Mouse (Mus musculus) CH12.LX (cell line): ENCODE measurements around the gene Pam16. TPM values are rescaled to one million over a fixed set of nuclear protein-coding genes. Genes with fewer than 3 reads are reported as not detected.

Experiments used
- DNase-seq: peaks from one replicate; pipeline ENCODE4 v3.0.0-alpha.2; 2013; ENCODE audit errors: extremely low read depth
- H3K27ac ChIP-seq: 2 replicates; pipeline ENCODE4 v1.5.1; 2012; ENCODE audit warnings: low read depth, mild to moderate bottlenecking, control low read depth, moderate library complexity; ENCODE audit not compliant: insufficient read depth
- H3K27me3 ChIP-seq: replicated peaks from 2 replicates; pipeline ENCODE3; 2012; ENCODE audit warnings: inconsistent platforms
- H3K36me3 ChIP-seq, 2 experiments: replicated peaks in 1 of 2; 2 replicates each; pipeline versions ENCODE3 to v1.6.1; 2012; ENCODE audit warnings: inconsistent platforms in 1 of 2, low read length in 1 of 2, mild to moderate bottlenecking in 1 of 2, mixed read lengths in 1 of 2, moderate library complexity in 1 of 2; ENCODE audit not compliant: control insufficient read depth in 1 of 2, insufficient read depth in 1 of 2
- H3K4me1 ChIP-seq, 2 experiments: 2 replicates each; pipeline ENCODE4 v1.6.1; 2012; ENCODE audit warnings: inconsistent platforms in 1 of 2, moderate library complexity in 1 of 2; ENCODE audit not compliant: insufficient read depth in 2 of 2, control insufficient read depth in 1 of 2
- H3K4me2 ChIP-seq: 2 replicates; pipeline ENCODE4 v1.6.1; 2012; ENCODE audit warnings: low read depth, mild to moderate bottlenecking, control low read depth; ENCODE audit not compliant: poor library complexity, insufficient read depth, severe bottlenecking
- H3K4me3 ChIP-seq, 3 experiments: fragments of 150-350 bp in 1 of 3; sonication (generic) in 1 of 3; replicated peaks in 1 of 3; 2 replicates each; pipeline versions ENCODE3 to v1.5.1; 2011 to 2012; ENCODE audit warnings: low read depth in 2 of 3, low read length in 2 of 3, mild to moderate bottlenecking in 2 of 3, moderate library complexity in 2 of 3, control low read depth in 1 of 3, improper control_type of control experiment in 1 of 3, inconsistent platforms in 1 of 3, mixed read lengths in 1 of 3; ENCODE audit not compliant: poor library complexity in 1 of 3
- H3K79me2 ChIP-seq: replicated peaks from 2 replicates; pipeline ENCODE4 v1.6.1; 2012; ENCODE audit warnings: mild to moderate bottlenecking, moderate library complexity; ENCODE audit not compliant: control insufficient read depth, poor library complexity, insufficient read depth, severe bottlenecking; ENCODE audit errors: extremely low read depth
- H3K9ac ChIP-seq: 2 replicates; pipeline ENCODE4 v1.6.1; 2012; ENCODE audit warnings: low read depth, mild to moderate bottlenecking, control low read depth, moderate library complexity; ENCODE audit not compliant: insufficient read depth
- H3K9me3 ChIP-seq: replicated peaks from 2 replicates; pipeline ENCODE3; 2012; ENCODE audit warnings: low read length, inconsistent platforms, mixed read lengths
- CTCF ChIP-seq, 2 experiments: IDR thresholded peaks in 1 of 2; conservative IDR thresholded peaks in 1 of 2; 2 replicates each; pipeline ENCODE4 v1.5.1; 2011 to 2012; ENCODE audit warnings: low read depth in 2 of 2, low read length in 2 of 2, improper control_type of control experiment in 1 of 2, inconsistent platforms in 1 of 2, mild to moderate bottlenecking in 1 of 2, moderate library complexity in 1 of 2
- E2F4 ChIP-seq: IDR thresholded peaks from 2 replicates; pipeline ENCODE4 v1.6.1; 2011; ENCODE audit warnings: low read depth, low read length, improper control_type of control experiment; ENCODE audit not compliant: insufficient replicate concordance
- ELF1 ChIP-seq: IDR thresholded peaks from 2 replicates; pipeline ENCODE4 v1.6.1; 2014; ENCODE audit warnings: low read depth, mild to moderate bottlenecking, inconsistent platforms, low read length, improper control_type of control experiment
- GABPA ChIP-seq: IDR thresholded peaks from 2 replicates; pipeline ENCODE4 v1.6.1; 2012; ENCODE audit warnings: low read depth, low read length, improper control_type of control experiment, inconsistent platforms; ENCODE audit not compliant: insufficient replicate concordance
- KAT2A ChIP-seq: IDR thresholded peaks from 2 replicates; pipeline ENCODE4 v1.6.1; 2012; ENCODE audit warnings: low read length, improper control_type of control experiment, inconsistent platforms; ENCODE audit not compliant: insufficient replicate concordance
- NRF1 ChIP-seq: IDR thresholded peaks from 2 replicates; pipeline ENCODE4 v1.6.1; 2014; ENCODE audit warnings: low read depth, mild to moderate bottlenecking, inconsistent platforms, low read length, improper control_type of control experiment, moderate library complexity
- RAD21 ChIP-seq: IDR thresholded peaks from 2 replicates; pipeline ENCODE4 v1.6.1; 2011; ENCODE audit warnings: low read depth, mild to moderate bottlenecking, low read length, improper control_type of control experiment, moderate library complexity
- UBTF ChIP-seq: IDR thresholded peaks from 2 replicates; pipeline ENCODE4 v1.6.1; 2012; ENCODE audit warnings: low read depth, mild to moderate bottlenecking, inconsistent platforms, low read length, improper control_type of control experiment, moderate library complexity
- dilution Hi-C: fragments of 300-500 bp; cut with MboI; formaldehyde crosslinking; loops from 2 replicates; pipeline ENCODE4 v1.14.3; 2020; ENCODE audit warnings: low sequenced_read_pairs; ENCODE audit not compliant: extremely low pct_unique_long_range_greater_than_20kb, extremely low pct_ligation_motif_present
- in situ Hi-C: fragments of 300-500 bp; cut with MboI; formaldehyde crosslinking; loops from 3 replicates; pipeline ENCODE4 v1.14.3; 2019; ENCODE audit warnings: low sequenced_read_pairs, low pct_ligation_motif_present, low pct_unique_long_range_greater_than_20kb, mixed read lengths
- polyA plus RNA-seq: library from polyadenylated mRNA; unstranded; fragments of >175 nt; gene quantifications from 2 replicates; pipeline ENCODE4 v1.2.1, GENCODE M21; 2012; ENCODE audit warnings: low read depth; ENCODE audit not compliant: insufficient read length
- total RNA-seq, 2 experiments: library from RNA; depleted of rRNA; stranded (reverse); fragments of 300-350 nt in 1 of 2; fragments of >200 nt in 1 of 2; gene quantifications; 2 replicates each; pipeline ENCODE4 v1.2.3; 2012 to 2014

The Pam16 gene
- total and polyA plus RNA-seq, 3 experiments: 11.6 to 152 (median 103) TPM

DNA sequence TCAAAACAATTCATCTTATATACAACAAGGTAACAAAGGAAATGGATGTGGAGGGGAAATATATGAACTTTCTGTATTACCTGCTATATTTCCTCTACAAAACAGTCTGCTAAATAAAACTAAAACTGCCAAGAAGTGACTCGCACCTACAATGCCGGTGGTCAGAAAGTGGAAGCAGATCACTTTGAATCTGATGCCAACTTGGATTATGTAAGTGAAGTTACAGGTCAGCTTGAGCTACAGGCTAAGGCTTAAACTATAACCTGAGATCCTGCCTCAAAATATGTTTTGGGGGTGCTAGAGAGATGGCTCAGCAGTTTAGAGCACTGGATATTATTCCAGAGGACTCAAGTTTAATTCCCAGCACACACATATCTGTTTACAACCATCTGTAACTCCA lies 40.9 kb upstream of the Pam16 start:
- H3K9ac ChIP-seq: no peak overlapping the region
- peaks cover 77 to 90% of the 10 kb centered on the region in 2 experiments for H3K36me3 ChIP-seq
- H3K9me3 ChIP-seq: no peaks in the 10 kb centered on the region
- H3K79me2 ChIP-seq: no peaks in the 10 kb centered on the region
- H3K27ac ChIP-seq: no peak overlapping the region
- TF ChIP-seq CTCF (conservative IDR thresholded peaks at IDR 0.05 in 1 of 2, IDR thresholded peaks at IDR 0.05 in 1 of 2; ENCODE audit: low read depth in 2 of 2, low read length in 2 of 2): no peak
- no peak for TF ChIP-seq GABPA
- DNase-seq: no peak
- H3K4me2 ChIP-seq: no peak overlapping the region
- in situ Hi-C loops: no loop called here
- dilution Hi-C loops: no loop called here
- H3K4me3 ChIP-seq: no peak overlapping the region
- H3K4me1 ChIP-seq: peaks cover 0 to 15% of the 10 kb centered on the region in 2 experiments; a peak in 2 of 4 replicates
- H3K27me3 ChIP-seq: no peaks in the 10 kb centered on the region

DNA sequence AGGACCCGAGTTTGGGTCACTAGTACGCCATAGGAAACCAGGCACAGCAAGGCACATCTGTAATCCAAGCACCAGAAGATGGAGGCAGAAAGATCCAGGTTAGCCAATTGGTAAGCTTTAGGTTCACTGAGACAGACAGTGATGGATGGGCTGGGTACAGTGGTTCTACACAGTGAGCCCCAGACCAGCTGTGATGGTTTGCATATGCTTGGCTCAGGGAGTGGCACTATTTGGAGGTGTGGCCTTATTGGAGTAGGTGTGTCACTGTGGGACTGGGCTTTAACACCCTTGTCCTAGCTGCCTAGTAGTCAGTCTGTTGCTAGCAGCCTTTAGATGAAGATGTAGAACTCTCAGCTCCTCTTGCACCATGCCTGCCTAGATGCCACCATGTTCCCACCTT lies 39.0 kb upstream of the Pam16 start:
- H3K9me3 ChIP-seq: no peaks in the 10 kb centered on the region
- H3K27ac ChIP-seq: no peak overlapping the region
- in situ Hi-C loops: no loop called here
- peaks cover 65 to 88% of the 10 kb centered on the region in 2 experiments for H3K36me3 ChIP-seq
- H3K4me2 ChIP-seq: no peak overlapping the region
- no peak for DNase-seq
- H3K4me1 ChIP-seq: peaks cover 0 to 19% of the 10 kb centered on the region in 2 experiments; a peak in 2 of 4 replicates
- no peak for TF ChIP-seq KAT2A
- no peak for TF ChIP-seq ELF1
- no peak for TF ChIP-seq E2F4
- no peak for TF ChIP-seq NRF1
- TF ChIP-seq, all 38 proteins: peak for 0
- Histone ChIP-seq H3K4me3 (no peak overlapping the region), H3K79me2 (no peaks in the 10 kb centered on the region), H3K9ac (no peak overlapping the region), H3K27me3 (no peaks in the 10 kb centered on the region)
- dilution Hi-C loops: no loop called here

DNA sequence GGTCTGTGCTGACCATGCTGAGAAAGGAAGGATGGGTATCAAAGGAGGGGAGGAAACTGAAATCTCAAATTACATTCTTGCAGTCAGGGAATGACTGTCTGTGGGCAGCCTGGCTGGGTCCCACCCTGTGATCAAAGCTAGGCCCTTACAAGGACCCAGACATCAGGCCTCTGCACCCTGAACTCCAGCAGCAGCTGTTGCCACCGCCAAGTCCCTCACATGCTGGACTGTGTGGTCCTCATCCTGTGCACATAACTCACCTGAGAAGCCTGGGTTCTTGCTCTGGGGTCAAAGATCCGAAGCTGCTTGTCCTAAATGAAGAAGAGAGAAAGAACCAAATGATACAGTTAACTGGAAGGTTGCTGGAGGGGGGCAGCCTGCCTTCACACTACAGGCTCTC lies 36.8 kb upstream of the Pam16 start:
- Histone ChIP-seq H3K4me2 (no peak overlapping the region), H3K27ac (no peak overlapping the region), H3K79me2 (no peaks in the 10 kb centered on the region), H3K4me3 (no peak overlapping the region), H3K9ac (no peak overlapping the region), H3K27me3 (no peaks in the 10 kb centered on the region), H3K9me3 (no peaks in the 10 kb centered on the region), H3K4me1 (peaks cover 0 to 22% of the 10 kb centered on the region in 2 experiments; a peak in 2 of 4 replicates), H3K36me3 (peaks cover 50 to 85% of the 10 kb centered on the region in 2 experiments)
- in situ Hi-C loops: no loop called here
- dilution Hi-C loops: no loop called here
- TF ChIP-seq UBTF: no peak
- TF ChIP-seq NRF1: no peak
- TF ChIP-seq RAD21: no peak
- no peak for DNase-seq
